Mouse (Mus musculus) intestine, embryonic 16.5 days (tissue): ENCODE measurements around the gene Ptpn14. TPM values are rescaled to one million over a fixed set of nuclear protein-coding genes. Genes with fewer than 3 reads are reported as not detected.

Experiments used
- ATAC-seq: fragments of 200-750 bp; cut with Nextera tagmentation; 2 replicates; pipeline ENCODE4 v1.8.0; 2017; ENCODE audit warnings: moderate TSS enrichment, moderate library complexity
- H3K27ac ChIP-seq: fragments of 300-500 bp; sonication (generic); 2 replicates; pipeline ENCODE4 v1.5.1; 2014; ENCODE audit warnings: mild to moderate bottlenecking, low read length
- H3K27me3 ChIP-seq: fragments of 300-500 bp; sonication (generic); replicated peaks from 2 replicates; pipeline ENCODE4 v1.6.1; 2014; ENCODE audit warnings: low read length, control low read depth, mixed read lengths; ENCODE audit not compliant: control insufficient read depth, insufficient read depth
- H3K36me3 ChIP-seq: fragments of 300-500 bp; sonication (generic); 2 replicates; pipeline ENCODE4 v1.6.1; 2014; ENCODE audit warnings: low read length, control low read depth; ENCODE audit not compliant: control insufficient read depth, insufficient read depth
- H3K4me1 ChIP-seq: fragments of 300-500 bp; sonication (generic); 2 replicates; pipeline ENCODE4 v1.6.1; 2014; ENCODE audit warnings: low read length, control low read depth, mixed read lengths; ENCODE audit not compliant: control insufficient read depth, insufficient read depth
- H3K4me2 ChIP-seq: fragments of 300-500 bp; sonication (generic); 2 replicates; pipeline ENCODE4 v1.6.1; 2014; ENCODE audit warnings: low read depth, low read length, control low read depth
- H3K4me3 ChIP-seq: fragments of 300-500 bp; sonication (generic); 2 replicates; pipeline ENCODE4 v1.5.1; 2014; ENCODE audit warnings: mild to moderate bottlenecking, low read length
- H3K9ac ChIP-seq: fragments of 300-500 bp; sonication (generic); 2 replicates; pipeline ENCODE4 v1.6.1; 2014; ENCODE audit warnings: low read depth, low read length
- H3K9me3 ChIP-seq: fragments of 300-500 bp; sonication (generic); 2 replicates; pipeline ENCODE4 v1.6.1; 2016; ENCODE audit warnings: low read length, control low read depth; ENCODE audit not compliant: control insufficient read depth
- WGBS: fragments of 180-500 bp; shearing (Covaris S2); extraction: QIAGEN DNeasy Blood & Tissue Kit; methylation state at CpG from one replicate; pipeline ENCODE4 v1.1.7; 2014; 5-methylcytosine and 5-hydroxymethylcytosine counted together
- polyA plus RNA-seq: library from polyadenylated mRNA; unstranded; fragments of >200 nt; fragmentation: Nextera tagmentation; extraction: Ambion mirVana; gene quantifications from 2 replicates; pipeline ENCODE4 v1.2.1, GENCODE M21; 2015

Ptpn14 gene
- polyA plus RNA-seq, 1 experiment from 2014 or later = 4.0 TPM

DNA sequence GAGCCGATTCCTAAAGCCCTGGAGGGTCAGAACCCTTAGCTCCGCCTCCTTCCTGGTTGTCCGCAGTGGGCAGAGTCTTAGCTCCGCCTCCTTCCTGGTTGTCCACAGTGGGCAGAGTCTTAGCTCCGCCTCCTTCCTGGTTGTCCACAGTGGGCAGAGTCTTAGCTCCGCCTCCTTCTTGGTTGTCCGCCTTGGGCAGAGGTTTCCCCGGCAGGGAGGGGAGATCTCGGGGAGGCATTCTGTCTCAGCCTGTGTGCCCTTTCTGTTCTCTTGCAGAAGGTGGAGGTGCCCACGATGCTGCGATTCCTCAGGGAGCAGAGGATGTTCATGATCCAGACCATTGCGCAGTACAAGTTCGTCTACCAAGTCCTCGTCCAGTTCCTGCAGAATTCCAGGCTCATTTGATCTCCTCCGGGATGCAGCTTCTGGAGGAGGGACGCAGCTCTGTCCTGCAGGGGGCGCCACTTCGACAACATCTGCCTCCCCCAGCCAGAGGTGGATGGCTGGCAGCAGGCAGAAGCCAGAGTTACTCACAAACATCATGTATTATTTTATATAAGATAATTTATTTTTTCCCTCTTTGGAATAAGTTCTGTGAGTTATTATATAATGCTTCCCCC lies 141.7 kb downstream of the Ptpn14 start:
- no peaks in the 10 kb centered on the region for H3K9me3 ChIP-seq
- H3K36me3 ChIP-seq = no peaks in the 10 kb centered on the region
- H3K9ac ChIP-seq = no peak overlapping the region
- H3K27ac ChIP-seq = no peak overlapping the region
- no peak overlapping the region for H3K4me3 ChIP-seq
- 91% methylated on average over 18 of the region's 18 CpGs for WGBS
- H3K4me1 ChIP-seq = peaks cover 27% of the 10 kb centered on the region
- H3K4me2 ChIP-seq = no peak overlapping the region
- no peaks in the 10 kb centered on the region for H3K27me3 ChIP-seq
- no peak for ATAC-seq

DNA sequence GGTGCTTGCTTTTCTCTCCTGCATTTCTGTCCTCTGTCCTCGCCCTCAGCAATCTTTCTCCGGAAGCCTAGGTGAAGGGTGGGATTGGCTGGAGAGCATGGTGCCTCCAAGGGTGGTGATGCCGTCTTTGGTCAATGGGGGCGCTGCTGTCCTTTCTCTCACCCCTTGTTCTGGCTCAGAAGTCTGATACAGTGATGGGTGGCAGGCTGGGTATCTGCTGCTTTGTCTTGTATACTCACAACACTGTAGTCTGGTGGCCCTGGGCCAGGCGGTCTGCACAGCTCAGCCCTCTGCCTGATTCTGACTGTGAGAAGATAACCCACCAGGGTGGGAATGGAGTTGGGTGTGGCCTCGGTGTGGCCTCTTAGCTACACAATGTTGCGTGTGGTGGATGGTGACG lies 142.5 kb downstream of the Ptpn14 start:
- Histone ChIP-seq H3K36me3 (no peaks in the 10 kb centered on the region), H3K4me1 (peaks cover 29% of the 10 kb centered on the region), H3K9ac (no peak overlapping the region), H3K4me3 (no peak overlapping the region), H3K9me3 (no peaks in the 10 kb centered on the region), H3K4me2 (no peak overlapping the region), H3K27me3 (no peaks in the 10 kb centered on the region), H3K27ac (no peak overlapping the region)
- ATAC-seq = no peak
- WGBS = 82% methylated on average over 8 of the region's 8 CpGs

DNA sequence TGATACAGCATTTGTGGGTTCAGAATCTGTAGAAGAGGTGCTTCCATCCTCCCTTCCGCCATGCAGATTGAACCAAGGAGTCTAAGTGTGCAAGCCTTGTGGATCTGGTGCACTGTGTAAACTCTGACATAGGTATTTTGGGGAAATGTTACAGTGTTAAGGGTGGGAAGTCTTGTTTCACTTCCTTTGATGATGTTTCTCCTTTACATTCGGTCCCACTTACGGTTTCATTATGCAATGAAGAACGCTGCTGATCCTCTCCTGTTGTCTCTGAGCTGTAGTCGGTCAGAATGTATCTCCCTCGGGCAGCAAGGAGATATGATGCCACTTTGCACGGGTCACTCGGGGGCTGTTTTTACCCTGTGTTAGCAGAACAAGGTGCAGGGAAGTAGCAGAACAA lies 143.6 kb downstream of the Ptpn14 start:
- H3K9me3 ChIP-seq = no peaks in the 10 kb centered on the region
- H3K36me3 ChIP-seq = no peaks in the 10 kb centered on the region
- 91% methylated on average over 8 of the region's 8 CpGs for WGBS
- no peaks in the 10 kb centered on the region for H3K27me3 ChIP-seq
- H3K4me3 ChIP-seq = no peak overlapping the region
- H3K27ac ChIP-seq = no peak overlapping the region
- no peak overlapping the region for H3K4me2 ChIP-seq
- no peak for ATAC-seq
- peaks cover 28% of the 10 kb centered on the region for H3K4me1 ChIP-seq
- no peak overlapping the region for H3K9ac ChIP-seq

DNA sequence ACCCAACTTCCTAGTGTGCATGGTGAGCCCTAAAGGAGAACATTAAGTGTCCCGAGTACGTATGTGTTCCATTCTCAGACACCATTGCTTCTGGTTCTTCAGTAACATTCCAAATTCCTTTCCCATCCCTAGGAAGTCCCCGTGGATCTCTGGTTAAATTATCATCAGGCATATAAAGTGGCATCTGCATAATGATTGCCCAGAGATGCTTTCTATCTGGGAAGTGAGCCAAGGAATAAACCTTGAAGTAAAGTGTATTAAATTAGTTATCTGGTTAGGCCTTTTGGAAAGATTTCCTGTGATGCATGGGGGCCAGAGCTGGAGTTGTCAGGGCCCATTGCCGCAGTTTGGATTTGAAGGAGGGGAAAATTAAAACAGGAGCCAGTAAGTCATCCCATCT lies 144.0 kb downstream of the Ptpn14 start:
- 63% methylated on average over 4 of the region's 4 CpGs for WGBS
- no peaks in the 10 kb centered on the region for H3K9me3 ChIP-seq
- H3K27me3 ChIP-seq = no peaks in the 10 kb centered on the region
- no peaks in the 10 kb centered on the region for H3K36me3 ChIP-seq
- no peak for ATAC-seq
- no peak overlapping the region for H3K4me3 ChIP-seq
- H3K9ac ChIP-seq = no peak overlapping the region
- no peak overlapping the region for H3K27ac ChIP-seq
- H3K4me1 ChIP-seq = peaks cover 23% of the 10 kb centered on the region
- no peak overlapping the region for H3K4me2 ChIP-seq

DNA sequence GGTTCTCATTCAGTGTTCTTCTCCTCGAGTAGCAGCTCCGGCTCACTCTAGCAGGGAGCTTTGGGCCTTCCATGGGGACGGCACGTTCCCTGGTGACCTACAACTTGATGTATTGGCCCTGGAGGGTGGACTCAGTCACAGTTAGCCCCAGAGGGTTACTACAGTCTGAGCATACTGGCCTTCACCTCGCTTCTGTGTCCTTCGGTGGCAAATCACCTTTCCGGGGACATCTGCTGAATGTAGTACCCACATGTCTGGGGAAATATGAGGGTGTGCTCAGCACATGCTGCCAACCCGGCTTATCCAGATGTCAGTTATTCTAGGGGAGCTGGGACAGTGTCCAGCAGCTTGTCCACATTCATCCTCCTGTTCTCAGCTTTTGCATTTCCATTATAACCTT lies 145.5 kb downstream of the Ptpn14 start:
- Histone ChIP-seq H3K27me3 (no peaks in the 10 kb centered on the region), H3K4me3 (no peak overlapping the region), H3K9ac (no peak overlapping the region), H3K4me1 (peaks cover 13% of the 10 kb centered on the region), H3K36me3 (no peaks in the 10 kb centered on the region), H3K9me3 (no peaks in the 10 kb centered on the region), H3K27ac (no peak overlapping the region), H3K4me2 (no peak overlapping the region)
- ATAC-seq = no peak
- WGBS = 89% methylated on average over 8 of the region's 8 CpGs

DNA sequence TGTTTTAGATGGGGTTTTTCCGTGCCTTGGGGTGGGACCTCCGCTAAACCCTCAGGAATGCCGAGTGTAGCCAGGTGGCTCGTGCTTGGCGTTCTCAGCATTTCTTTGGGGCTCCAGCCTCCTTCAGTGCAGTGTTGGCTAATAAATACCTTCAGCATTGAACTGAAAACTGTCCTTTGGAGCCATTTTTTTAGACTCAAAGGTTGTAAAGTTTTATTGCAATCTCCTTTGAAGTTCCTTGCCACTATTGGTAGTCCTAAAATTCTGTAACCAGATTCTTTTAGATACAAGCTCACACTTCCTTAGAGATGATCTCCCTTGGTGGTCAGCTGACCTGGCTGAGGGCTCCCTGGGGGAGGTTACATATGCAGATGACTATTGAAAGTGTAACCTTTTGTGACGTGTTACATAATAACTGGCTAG lies 147.4 kb downstream of the Ptpn14 start:
- no peaks in the 10 kb centered on the region for H3K27me3 ChIP-seq
- ATAC-seq = peak; percentile 70
- WGBS = 19% methylated on average over 6 of the region's 6 CpGs
- no peaks in the 10 kb centered on the region for H3K36me3 ChIP-seq
- H3K9ac ChIP-seq = 0 out of 2 replicates have a peak overlapping the region, but pooled peaks have one; percentile 39
- H3K4me1 ChIP-seq = peaks cover 13% of the 10 kb centered on the region
- H3K4me3 ChIP-seq = peak overlapping the region; percentile 4; the same call in 1 of the 2 replicates
- H3K27ac ChIP-seq = peak overlapping the region; percentile 72
- peak overlapping the region; percentile 37 for H3K4me2 ChIP-seq
- no peaks in the 10 kb centered on the region for H3K9me3 ChIP-seq

DNA sequence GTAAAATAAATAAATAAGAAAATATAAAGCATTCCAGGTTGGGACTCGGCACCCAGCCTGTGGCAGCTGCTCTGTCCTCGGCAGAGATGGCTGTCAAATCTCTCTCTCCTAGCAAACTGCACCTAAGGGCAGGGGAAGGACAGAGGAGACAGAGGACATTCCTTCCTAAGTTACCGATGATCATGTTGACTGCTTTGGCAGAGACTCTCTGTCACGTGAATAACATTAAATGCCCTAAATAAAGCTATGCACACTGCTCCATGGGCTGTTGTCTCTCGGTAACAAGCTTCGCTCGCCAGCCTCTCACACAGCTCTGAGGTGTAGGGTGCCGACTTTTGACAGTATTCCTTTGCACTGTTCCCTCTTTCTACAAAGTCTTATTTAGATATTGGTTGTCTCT lies 148.1 kb downstream of the Ptpn14 start:
- no peaks in the 10 kb centered on the region for H3K36me3 ChIP-seq
- no peaks in the 10 kb centered on the region for H3K27me3 ChIP-seq
- ATAC-seq = no peak
- H3K4me1 ChIP-seq = peaks cover 13% of the 10 kb centered on the region
- H3K9ac ChIP-seq = no peak overlapping the region
- 67% methylated on average over 8 of the region's 8 CpGs for WGBS
- no peak overlapping the region for H3K4me3 ChIP-seq
- no peak overlapping the region for H3K27ac ChIP-seq
- no peak overlapping the region for H3K4me2 ChIP-seq
- H3K9me3 ChIP-seq = no peaks in the 10 kb centered on the region

DNA sequence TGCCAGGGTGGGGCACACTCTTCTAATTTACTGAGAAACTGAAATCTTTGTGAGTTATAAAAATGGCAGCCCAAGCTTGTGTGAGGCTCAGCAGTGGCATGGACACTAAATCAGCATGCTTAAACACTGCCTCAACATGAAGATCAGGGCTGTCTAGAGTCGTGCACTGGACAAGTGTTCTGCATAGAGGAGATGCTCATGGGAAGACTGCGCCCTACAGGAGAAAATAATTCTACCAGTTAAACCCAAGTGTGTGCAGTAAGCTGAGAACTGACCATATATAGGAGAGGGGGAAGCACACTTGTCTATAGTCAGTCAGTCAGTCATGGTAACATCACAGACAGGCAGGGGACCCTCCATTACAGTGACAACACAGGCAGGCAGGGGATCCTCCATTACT lies 151.1 kb downstream of the Ptpn14 start:
- Histone ChIP-seq H3K27me3 (no peaks in the 10 kb centered on the region), H3K36me3 (no peaks in the 10 kb centered on the region), H3K9me3 (no peaks in the 10 kb centered on the region), H3K4me2 (no peak overlapping the region), H3K9ac (no peak overlapping the region), H3K27ac (no peak overlapping the region), H3K4me1 (peaks cover 6% of the 10 kb centered on the region), H3K4me3 (no peak overlapping the region)
- 51% methylated on average over 2 of the region's 2 CpGs for WGBS
- ATAC-seq = no peak

DNA sequence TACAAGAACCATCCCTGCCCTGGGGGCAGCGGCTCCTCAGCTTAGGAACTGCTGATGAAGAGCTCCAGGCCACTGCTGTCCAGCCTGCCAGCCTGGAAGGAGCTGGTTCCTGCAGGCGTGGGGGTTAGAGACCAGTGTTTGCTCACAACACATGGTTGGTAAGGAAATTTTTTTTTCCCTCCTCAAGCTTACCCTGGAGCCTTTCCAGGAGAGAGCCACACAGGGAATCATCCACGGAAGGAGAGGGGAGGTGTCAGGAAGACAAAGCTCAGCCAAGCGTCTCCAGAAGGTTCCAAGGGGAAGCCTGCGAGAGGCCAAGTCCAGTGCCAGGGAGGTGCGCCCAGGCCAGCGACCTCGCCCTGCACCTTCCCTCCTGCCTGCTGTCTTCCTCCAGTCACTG lies 151.9 kb downstream of the Ptpn14 start:
- H3K27ac ChIP-seq = peak overlapping the region; percentile 17; the same call in 1 of the 2 replicates
- WGBS = 68% methylated on average over 8 of the region's 8 CpGs
- no peaks in the 10 kb centered on the region for H3K9me3 ChIP-seq
- no peak overlapping the region for H3K4me2 ChIP-seq
- no peak overlapping the region; the same call in 1 of the 2 replicates for H3K9ac ChIP-seq
- H3K36me3 ChIP-seq = no peaks in the 10 kb centered on the region
- no peaks in the 10 kb centered on the region for H3K4me1 ChIP-seq
- H3K27me3 ChIP-seq = no peaks in the 10 kb centered on the region
- no peak overlapping the region for H3K4me3 ChIP-seq
- ATAC-seq = no peak

DNA sequence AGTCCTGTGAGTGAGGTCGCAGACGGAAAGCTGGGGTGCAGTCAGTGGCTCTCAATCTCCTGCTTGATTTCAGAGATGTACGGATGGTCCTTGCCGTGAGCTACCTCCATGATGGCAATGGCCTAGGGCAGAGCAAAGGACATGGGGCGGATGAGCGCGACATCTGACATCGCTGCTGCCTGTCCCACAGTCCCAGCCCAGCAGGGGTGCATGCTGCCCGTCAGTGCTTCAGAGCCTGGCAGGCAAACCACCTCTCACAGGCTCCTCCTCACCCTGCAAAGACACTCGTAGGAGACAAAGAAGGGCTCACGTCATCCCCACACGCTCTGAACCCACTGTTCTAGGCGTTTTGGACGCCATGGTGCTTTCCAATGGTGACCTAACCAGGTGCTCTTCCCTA lies 152.7 kb downstream of the Ptpn14 start:
- Histone ChIP-seq H3K27me3 (no peaks in the 10 kb centered on the region), H3K4me2 (no peak overlapping the region), H3K4me3 (no peak overlapping the region), H3K27ac (0 out of 2 replicates have a peak overlapping the region, but pooled peaks have one; percentile 17), H3K36me3 (no peaks in the 10 kb centered on the region), H3K4me1 (no peaks in the 10 kb centered on the region), H3K9ac (no peak overlapping the region), H3K9me3 (no peaks in the 10 kb centered on the region)
- ATAC-seq = no peak
- WGBS = 81% methylated on average over 14 of the region's 14 CpGs
